Mouse (Mus musculus) c-Kit-negative CD71-positive TER-119-positive erythroid progenitor cells, embryonic 14.5 days (primary cell): ENCODE results near the gene Tcf21.

Experiments
- DNase-seq: peaks from one replicate; pipeline ENCODE4 v3.0.0-alpha.2; 2013; ENCODE audit warnings: low read depth, low spot score

Tcf21 gene

DNA sequence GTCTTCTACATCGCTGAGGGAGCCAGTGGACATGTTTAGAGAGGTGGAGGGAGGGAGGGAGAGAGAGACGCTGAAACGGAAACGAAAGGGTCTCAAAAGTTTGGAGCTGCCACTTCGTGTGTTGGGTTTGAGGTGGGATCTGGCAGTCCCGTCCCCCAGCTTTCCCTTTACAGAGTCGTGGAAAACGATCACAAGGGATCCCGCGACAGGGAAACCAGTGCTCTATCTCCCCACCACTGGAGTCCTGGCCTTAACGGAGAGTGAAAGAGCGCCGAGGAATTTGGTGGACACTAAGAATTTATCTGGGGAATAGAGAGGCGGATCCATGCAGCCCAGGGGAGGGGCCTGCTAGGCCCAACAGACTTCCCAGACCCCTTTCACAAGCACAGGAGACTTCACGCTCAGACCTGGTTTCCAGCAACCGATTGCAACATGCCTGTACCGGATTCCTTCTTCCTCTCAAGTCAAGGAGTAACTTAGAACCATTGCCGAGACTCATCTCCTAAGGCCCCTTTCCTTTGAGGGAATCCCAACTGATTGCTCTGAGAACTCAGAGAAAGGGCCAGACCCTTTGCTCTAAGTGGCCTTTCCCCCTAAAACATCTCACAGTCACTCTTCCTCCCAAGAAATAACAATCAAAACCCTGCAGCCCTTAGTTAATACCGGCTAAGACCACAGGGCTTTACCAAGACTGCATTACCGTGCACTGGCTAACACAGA lies at the start of gene Tcf21:
Gene Tcf21, minus strand, starts transcription at position 304 of the 720 bp plus-strand sequence.
- DNase-seq: no peak

DNA sequence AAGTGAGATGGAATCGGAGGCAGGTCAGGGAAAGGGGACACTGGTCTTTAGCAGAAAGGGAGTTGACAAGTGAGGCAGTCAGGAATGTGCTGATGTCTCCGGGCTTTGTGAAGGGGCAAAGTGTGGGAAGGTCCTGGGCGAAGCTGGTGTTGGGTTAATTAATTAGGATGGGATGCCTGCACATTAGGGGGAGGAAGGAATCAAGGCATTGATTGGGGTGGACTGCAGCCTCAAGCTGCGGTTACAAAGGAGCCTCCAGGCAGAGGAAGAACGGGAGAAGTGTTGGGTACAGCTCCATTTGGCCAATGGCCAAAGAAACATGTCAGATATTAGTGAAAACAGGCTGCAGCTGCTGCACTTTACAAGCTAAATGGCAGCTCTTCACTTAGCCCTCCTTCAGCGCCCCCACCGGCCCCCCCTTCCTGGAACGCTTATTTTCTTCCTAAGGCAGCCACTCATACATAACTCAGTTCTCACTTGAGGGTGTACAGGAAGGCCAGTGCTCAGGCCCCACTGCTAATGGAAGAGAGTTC lies 48.5 kb upstream of the Tcf21 start:
- DNase-seq: no peak

DNA sequence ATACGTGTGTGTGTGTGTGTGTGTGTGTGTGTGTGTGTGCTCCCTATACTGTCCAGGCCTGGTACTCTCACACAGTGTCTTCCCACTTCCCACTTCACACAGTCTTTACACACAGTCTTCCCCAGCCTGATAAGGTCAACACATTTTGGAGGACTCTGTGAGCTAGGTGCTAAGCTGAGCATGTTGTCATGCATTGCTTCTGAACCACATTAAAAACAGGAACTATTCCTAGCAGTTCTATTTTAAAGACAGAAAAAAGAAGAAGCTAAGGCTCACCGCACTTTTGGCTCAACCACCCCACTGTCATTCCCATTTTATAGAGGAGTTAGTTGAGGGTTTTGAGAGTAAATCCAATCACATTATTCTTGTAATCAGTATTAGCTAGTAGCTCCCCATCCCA lies 47.2 kb upstream of the Tcf21 start:
- no peak for DNase-seq

DNA sequence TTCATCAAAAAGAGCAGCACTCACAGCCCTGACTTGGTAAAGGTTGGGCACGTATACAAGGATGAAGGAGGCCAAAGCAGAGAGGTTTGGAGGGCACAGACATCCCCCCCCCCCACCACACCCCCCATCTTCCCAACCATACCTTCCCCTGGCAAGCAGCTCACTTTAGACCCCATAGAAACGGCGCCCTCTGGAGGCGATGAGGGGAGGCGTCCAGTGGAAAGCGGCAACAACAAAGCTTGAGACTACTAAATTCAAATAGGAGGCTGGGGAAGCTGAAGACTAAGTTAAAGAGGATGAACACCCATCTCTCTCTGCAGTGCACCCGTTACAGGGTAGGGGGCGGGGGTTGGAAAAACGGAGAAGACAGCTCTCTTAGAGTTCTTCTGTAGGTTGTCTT lies 38.1 kb upstream of the Tcf21 start:
- no peak for DNase-seq

DNA sequence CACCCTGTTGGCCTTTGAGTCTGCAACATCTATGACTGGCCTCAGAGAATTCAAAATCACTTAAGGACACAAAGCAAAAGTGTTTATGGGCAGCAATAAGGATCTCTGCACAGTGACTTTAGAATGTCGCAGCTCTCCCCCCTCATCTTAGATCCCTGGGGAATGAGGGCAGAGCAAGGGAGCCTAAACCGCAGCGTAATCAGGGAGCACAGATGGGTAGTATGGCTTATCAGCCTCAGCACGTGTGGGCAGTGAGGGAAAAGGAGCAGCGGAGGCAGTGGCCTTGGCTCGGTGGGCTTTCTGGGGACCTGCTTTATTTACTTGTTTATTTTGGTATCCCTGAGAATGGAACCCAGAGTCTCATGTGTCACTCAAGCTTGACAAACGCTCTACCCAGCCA lies 34.4 kb upstream of the Tcf21 start:
- DNase-seq: no peak

DNA sequence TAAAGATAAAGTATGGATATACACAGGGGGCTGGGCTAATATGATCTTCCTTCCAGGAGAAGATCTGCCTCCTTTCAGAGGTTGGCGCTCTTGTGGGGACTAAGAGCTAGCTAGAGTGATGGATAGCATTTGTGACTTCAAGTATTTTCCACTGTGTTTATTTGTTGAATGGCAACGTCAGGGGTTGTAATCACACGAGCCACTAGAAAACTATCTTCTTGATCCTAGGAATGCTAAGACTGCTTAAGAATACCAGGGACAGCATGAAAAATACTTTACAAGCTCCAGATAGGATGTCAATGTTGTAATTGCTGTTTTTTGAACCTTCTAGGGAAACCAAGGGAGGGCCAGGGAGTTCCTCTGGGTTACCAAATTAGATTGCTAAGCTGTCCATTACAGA lies 25.4 kb upstream of the Tcf21 start:
- DNase-seq: no peak

DNA sequence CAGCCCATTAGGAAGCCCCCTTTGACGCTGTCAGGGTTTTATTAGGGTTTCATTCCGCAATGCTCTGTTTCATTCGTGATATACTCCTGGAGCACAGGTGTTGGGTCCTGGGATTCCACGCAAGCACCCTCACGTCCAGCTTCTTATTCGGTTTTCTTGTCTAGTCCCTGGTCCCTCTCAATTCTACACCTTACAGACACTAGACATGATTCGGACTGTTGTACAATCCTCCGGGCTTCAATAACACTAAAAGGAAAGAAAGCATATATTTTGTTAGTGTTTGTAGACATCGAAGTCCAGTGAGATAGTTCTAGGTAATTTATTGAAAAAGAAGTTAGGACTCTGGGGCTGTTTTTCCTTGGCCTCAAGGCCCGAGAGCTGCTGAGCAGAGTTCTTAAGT lies 24.8 kb upstream of the Tcf21 start:
- DNase-seq: no peak

DNA sequence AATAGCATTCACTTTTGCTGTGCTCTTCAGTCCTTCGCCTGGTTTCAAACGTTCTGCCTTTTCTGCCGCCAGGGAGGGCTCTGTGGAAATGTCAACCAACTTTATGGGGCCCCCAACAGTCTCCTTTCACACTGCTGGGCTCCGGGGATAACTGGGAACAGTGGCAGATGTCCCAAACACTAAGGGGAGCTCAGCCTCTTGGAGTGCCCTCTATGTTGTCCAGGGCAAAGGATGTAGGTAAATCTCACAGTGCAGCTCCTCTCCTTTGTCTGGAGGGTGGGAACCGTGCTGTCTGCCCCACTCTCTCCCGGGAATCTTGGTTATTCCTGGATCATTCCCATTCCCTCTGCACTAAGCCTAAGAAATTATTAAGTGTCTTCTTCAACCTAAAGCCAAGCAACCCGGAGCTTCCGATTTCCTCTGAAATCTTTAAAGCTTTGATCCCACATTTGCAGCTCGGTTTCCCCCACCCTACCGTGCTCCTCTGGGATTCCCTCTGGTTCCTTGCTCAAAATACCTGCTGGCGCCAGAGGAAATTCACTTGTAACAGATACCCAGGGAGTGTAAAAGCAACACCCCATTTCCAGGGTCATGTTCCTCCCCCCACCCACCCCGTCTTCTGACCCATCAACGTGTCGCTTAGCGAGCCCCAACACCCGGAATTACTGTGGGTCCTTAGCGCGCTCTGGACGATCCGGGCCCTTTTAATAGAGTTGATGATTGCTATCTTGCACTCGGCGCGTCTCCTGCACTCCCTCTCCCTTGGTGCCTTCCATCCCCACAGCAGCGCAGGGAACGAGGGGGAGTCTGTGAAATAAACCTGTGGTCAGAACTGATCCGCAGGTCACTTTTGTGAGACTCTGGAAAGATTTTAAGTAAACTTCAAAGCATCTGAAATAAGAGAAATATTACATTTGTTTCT lies 23.7 kb upstream of the Tcf21 start:
- DNase-seq: no peak

DNA sequence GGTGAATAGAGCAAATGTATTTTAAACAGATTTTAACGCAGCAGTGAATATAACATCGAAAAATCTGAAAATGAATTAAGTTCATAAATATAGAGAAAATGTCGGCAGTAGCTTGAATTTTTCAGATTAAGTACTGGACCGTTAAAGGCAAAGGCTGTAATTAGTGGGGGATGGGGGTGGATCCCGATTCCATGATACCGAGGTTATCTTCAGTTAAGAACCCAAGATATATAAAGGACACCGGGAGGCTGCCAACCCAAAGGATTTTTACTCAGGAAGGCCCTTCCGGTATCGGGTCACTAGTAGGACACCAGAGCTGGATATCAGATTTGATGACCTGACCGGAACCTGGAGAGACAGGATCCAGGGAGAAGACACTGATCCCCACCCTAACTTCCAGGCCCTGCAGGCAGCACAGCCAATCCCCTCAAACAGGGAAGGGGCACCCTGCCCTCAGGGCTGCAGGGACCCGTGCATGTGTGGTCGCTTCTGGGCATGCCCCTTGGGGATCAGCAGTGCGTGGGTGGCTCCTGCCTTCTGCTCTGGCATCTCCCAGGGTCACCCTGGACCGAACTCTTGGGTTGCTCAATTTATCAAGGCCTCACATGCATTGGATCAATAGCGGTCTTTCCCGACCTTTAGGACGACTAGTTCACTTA lies 22.9 kb upstream of the Tcf21 start:
- no peak for DNase-seq

DNA sequence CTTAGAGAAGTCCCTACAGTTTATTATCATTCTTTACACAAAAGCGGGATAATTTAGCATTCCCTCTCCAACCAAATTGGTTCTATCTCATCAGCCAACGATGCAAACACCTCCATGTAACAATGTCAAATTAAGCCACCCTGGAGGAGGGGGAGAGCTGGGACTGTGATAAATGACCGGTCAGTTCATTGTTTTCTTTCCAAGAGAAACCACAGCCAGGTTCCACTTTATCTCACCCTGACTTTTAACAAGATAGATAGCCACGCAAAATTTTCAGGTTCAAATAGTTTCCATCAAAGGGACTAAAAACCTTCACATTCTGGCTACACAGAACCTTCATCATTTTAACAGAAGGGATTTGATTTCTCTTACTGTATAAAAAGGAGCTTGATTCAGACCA lies 22.1 kb upstream of the Tcf21 start:
- DNase-seq: no peak

DNA sequence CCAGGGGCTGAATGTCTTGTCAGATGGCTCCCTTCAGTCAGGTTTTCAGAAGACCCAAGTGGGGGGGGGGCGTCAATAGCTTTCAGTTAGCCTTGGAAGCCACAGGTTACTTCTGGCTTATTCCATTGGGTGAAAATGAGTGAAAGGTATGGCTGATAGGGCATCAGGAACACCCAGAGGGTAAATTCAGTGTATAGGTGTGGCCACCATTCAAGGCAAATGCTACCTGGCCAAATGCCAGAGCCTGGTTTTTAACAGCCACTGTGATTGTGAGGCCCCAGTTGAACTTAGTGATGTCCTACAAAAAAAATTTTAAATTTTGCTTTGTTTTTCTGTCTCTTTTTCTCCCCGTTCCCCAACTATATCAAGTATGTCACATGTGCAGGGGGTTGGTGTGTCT lies 6.3 kb upstream of the Tcf21 start:
- DNase-seq: no peak

DNA sequence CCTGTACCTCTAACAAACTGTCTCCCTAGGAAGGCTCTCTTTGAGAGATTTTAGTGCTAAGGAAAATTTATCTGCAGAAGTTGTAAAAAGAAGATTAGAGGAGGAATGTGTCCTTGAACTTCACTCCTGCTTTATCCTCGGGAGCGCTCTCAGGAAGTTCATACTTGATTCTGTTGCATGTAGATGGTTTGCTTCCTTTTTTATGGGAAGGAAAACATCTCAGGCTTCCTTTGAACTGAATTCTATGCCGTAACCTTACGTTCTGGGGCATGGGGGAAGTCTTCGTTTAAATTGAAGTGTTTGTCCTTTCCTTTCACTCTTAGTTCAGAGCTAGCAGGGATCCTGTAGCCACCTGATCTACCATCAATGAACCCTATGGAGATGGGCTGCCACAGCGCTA lies 2.9 kb upstream of the Tcf21 start:
- DNase-seq: no peak

DNA sequence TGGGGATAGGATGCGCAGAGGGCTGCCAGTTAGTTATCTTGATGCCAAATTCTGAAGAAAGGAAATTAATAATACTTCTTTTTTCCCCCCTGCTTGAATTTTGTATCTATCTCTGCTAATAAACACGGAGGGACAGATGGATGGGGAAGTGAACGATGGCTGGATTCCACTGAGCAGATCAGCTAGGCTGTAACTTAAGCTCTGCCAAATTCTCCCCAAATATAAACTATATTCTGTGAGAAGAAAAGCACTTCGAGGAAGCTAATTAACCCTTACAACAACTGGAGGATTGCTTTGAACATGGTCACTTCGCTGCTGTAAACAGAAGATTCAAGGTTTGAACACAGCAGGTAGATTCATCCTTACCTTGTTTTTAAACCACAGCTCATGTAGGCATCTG lies 2.5 kb upstream of the Tcf21 start:
- DNase-seq: no peak

DNA sequence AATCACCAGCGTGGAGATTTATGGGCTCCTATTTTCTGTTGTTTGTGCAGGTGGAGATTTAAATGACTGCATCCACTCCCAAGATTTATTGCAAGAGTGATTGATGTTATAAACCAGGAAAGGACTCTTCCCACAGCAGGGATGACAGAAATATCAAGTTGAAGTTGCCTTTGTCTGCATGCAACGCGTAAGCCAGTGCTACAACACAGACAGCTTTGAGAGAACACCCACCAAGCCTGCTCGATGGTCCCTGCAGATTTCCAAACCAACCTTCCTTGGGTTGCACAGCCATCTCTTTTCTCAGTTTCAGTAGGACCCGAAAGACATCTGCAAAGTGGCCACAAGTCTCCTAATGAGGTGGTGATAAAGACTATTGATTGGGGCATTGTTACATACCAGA lies 1.7 kb upstream of the Tcf21 start:
- DNase-seq: no peak

DNA sequence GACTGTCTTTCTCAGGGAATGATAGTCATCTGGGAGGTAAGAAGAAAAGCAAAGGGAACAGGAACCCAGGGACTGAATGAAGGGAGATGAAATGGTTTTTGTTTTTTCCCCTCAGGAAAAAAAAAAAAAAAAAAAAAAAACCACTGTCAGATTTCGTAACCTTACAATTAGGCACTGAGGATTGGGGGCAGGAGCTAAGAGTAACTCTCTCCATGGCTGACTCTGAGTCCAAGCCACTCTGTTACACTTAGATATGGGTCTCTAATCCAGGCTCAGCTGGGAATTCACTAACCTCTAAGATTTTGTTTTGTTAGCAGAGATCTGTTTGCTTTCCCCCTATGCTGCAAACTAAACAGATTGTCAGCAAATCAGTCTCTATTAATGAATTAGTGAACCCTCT lies 1.3 kb upstream of the Tcf21 start:
- no peak for DNase-seq

DNA sequence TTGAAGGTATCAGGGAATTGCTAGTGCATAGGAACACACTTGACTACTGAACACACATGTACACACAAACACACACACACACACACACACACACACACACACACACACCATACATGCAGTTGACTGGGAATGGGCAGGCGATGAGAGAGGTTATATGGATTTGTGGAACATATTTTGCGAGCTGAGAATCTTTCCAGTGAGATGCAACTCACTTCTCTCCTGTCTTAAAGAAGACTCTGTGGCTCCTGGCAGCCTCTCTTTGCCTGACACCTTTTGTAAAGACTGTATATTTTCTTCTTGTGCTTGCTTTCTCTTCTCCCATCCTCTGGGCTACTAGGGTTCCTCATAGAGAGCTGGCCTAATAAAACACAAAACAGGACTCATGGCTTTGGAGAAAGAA lies 867 bp upstream of the Tcf21 start:
- DNase-seq: no peak

DNA sequence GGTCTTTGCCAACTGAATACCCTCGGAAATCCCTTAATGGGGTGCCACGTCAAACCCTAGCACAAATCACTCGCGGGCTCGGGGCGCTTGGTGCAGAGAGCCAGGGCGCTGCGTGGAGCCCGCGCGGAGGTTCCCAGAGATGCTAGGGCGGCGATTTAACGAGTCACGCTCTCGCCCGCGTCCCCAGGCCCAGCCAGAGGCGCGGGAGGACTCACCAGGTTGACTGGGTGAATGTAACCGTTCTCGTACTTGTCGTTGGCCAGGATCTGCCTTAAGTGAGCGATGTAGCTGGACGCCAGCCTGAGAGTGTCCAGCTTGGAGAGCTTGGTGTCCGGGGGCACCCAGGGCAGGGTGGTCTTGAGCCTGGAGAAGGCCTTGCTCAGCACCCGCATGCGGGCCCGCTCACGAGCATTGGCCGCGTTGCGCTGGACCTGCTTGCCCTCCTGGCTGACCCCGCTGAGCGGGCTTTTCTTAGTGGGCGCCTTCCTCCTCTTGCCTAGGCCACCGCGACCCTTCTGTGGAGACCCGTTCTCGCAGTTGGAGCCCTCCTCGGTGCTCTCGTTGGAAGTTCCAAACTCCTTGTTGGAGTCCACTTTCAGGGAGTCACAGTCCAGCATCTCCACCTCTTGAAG lies 619 bp downstream of the Tcf21 start:
- DNase-seq: no peak

DNA sequence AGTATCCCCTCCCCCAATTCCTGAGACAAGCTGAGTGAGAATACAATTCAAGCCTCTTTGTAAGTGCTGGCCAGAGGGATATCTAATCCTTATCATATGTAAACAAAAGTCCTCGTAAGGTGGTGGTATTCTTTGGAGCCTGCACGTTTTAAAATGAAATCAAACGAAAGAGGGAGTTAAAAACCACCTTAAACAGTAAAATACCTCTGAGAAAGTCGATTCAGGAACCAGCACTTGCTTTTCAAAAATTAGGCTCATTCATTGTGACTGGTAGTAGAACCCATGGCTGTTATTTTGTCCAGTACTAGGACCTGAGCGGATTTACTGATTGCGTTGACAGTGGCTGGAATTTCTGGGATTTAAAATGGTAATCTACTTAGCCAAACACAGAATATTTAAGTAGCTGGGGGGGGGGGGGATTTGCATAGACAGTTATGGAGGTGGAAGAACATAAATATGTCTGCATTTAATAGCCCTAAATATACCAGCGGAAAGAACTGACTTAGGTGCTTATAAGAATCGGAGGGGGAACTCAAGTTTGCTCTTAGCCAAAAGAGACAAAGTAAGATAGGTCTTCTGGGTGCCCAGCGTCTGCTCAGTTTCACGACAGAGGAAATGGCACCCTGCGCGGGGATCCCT lies 1.3 kb downstream of the Tcf21 start:
- DNase-seq: no peak

DNA sequence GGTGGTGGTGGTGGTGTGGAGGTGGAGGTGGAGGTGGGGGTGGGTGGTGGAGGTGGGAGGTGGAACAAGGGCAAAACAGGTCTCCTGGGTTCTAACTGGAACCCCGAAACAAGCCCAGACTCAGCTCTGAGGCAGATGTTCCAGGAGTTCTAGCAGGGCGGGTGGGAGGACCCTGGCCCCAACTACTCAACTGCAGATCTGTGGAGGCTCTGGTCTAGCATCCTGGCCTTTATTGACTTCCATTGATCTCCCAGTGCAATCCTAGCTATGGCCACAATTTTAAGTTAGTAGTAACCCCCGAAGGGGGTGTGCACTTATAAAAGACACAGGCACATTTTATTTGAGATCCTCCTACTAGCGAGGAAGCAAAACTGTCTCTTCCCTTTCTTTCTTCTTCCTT lies 2.0 kb downstream of the Tcf21 start:
- DNase-seq: no peak

DNA sequence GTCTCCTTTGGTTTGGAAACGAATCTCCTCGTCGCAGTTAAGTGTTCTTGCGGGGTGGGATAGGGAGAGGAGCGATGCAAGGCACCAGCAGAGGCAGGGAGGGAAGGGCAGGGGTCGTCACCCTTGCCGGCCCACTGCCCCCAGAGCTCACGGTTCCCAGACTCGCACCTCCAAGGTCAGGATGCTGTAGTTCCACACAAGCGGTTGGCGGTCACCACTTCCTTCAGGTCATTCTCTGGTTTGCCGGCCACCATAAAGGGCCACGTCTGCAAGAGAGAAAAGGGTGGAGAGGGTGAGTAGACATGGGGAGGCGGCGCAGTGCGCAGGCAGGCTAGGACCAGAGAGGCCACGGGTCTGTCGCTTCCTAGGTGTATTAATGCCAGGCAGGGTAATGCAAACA lies 2.4 kb downstream of the Tcf21 start:
- DNase-seq: no peak

DNA sequence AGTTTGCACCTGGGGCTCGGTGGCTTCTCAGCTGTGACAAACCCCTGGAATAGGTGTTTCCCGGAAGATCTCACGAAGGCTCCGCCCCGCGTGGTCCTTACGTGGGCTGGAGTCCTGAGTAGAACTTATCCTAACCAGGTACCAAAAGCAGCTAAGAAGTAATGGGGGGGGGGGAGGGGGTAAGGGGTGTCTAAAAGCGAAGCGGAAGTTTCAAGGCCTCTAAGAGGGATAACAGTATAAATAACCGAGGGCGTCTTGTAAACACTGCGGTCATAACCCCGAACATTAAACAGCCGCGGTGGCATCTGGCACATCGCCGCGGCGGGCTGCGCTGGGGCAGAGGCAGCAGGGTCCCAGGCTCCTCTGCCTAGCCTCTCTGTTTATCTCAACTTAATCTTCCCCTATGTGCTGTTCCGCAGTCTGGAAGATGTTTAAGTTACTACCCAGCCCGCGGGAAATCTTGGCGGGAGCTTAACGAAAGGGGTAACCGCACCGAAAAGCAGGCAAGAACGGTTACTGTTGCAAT lies 3.7 kb downstream of the Tcf21 start:
- DNase-seq: no peak
